Mouse (Mus musculus): ENCODE measurements around the gene Cnot10. TPM values are rescaled to one million over a fixed set of nuclear protein-coding genes. Genes with fewer than 3 reads are reported as not detected.

The Cnot10 gene
- polyA plus RNA-seq, 1 experiment from 2014 or later, result 63.4 TPM

- no peak overlapping the region for H3K27ac ChIP-seq
- 44% methylated on average over 1 of the region's 1 CpGs for WGBS
These were observed 32.0 kb upstream of the Cnot10 start for GRCm38 (mm10) chr9:114671946-114672345.

GRCm38 (mm10) chr9:114669011-114669410 lies 29.0 kb upstream of the Cnot10 start:
- no peak for ATAC-seq
- no peak overlapping the region for H3K27ac ChIP-seq
- WGBS, result 81% methylated on average over 5 of the region's 5 CpGs

More at GRCm38 (mm10) chr9:114671946-114672345, 32.0 kb upstream of the Cnot10 start:
- Histone ChIP-seq H3K4me3 (replicated peaks) (no peak overlapping the region), H3K4me2 (replicated peaks) (no peak overlapping the region), H3K27me3 (no peaks in the 10 kb centered on the region), H3K4me1 (replicated peaks) (peaks cover 16% of the 10 kb centered on the region), H3K9ac (replicated peaks) (no peak overlapping the region), H3K9me3 (no peaks in the 10 kb centered on the region), H3K36me3 (no peaks in the 10 kb centered on the region)
- no peak for ATAC-seq

GRCm38 (mm10) chr9:114668047-114668446 lies 28.1 kb upstream of the Cnot10 start:
- no peaks in the 10 kb centered on the region for H3K9me3 ChIP-seq
- H3K4me3 ChIP-seq (replicated peaks), result no peak overlapping the region
- peaks cover 9% of the 10 kb centered on the region for H3K4me1 ChIP-seq (replicated peaks)
- no peak overlapping the region for H3K4me2 ChIP-seq (replicated peaks)
- H3K27ac ChIP-seq, result no peak overlapping the region
- no peaks in the 10 kb centered on the region for H3K27me3 ChIP-seq
- no peak for ATAC-seq
- WGBS, result 85% methylated on average over 4 of the region's 4 CpGs
- H3K36me3 ChIP-seq, result no peaks in the 10 kb centered on the region
- H3K9ac ChIP-seq (replicated peaks), result no peak overlapping the region

More at GRCm38 (mm10) chr9:114669011-114669410, 29.0 kb upstream of the Cnot10 start:
- no peak overlapping the region for H3K9ac ChIP-seq (replicated peaks)
- no peaks in the 10 kb centered on the region for H3K27me3 ChIP-seq
- H3K4me2 ChIP-seq (replicated peaks), result no peak overlapping the region
- no peaks in the 10 kb centered on the region for H3K9me3 ChIP-seq
- no peak overlapping the region for H3K4me3 ChIP-seq (replicated peaks)
- H3K4me1 ChIP-seq (replicated peaks), result peaks cover 16% of the 10 kb centered on the region
- H3K36me3 ChIP-seq, result no peaks in the 10 kb centered on the region

DNA sequence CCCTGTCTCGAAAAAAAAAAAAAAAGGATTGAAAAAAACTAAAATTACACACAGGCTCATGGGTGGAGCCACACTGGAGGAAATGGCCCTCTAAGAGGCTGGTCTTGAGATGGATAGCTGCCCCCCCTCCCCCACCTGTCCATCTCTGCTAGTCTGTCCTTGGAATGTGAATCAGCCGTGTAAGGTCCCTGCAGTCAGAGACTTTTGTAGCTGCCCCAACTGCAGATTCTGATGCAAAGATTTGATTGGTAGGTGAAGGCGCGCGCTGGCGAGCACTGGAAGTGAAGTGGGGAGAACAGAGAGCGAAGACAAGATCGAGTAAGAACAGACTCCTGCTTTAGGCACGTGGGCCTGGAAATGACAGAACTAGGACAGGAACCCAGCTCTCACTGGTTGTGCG lies 26.9 kb upstream of the Cnot10 start:
- H3K4me3 ChIP-seq (replicated peaks), result no peak overlapping the region
- no peak for ATAC-seq
- no peaks in the 10 kb centered on the region for H3K36me3 ChIP-seq

GRCm38 (mm10) chr9:114663782-114664181 lies 23.8 kb upstream of the Cnot10 start:
- Histone ChIP-seq H3K9me3 (no peaks in the 10 kb centered on the region), H3K4me3 (replicated peaks) (no peak overlapping the region), H3K4me2 (replicated peaks) (no peak overlapping the region), H3K36me3 (no peaks in the 10 kb centered on the region), H3K27me3 (no peaks in the 10 kb centered on the region), H3K4me1 (replicated peaks) (peaks cover 25% of the 10 kb centered on the region), H3K27ac (no peak overlapping the region), H3K9ac (replicated peaks) (no peak overlapping the region)
- no peak for ATAC-seq
- 91% methylated on average over 11 of the region's 11 CpGs for WGBS

More for the DNA sequence above, 26.9 kb upstream of the Cnot10 start:
- Histone ChIP-seq H3K27ac (no peak overlapping the region), H3K9me3 (no peaks in the 10 kb centered on the region), H3K27me3 (no peaks in the 10 kb centered on the region), H3K4me1 (replicated peaks) (peaks cover 3% of the 10 kb centered on the region; the same call in 1 of the 2 replicates), H3K4me2 (replicated peaks) (no peak overlapping the region), H3K9ac (replicated peaks) (no peak overlapping the region)
- 86% methylated on average over 10 of the region's 10 CpGs for WGBS

GRCm38 (mm10) chr9:114661991-114662390 lies 22.0 kb upstream of the Cnot10 start:
- Histone ChIP-seq H3K9ac (replicated peaks) (no peak overlapping the region), H3K27me3 (no peaks in the 10 kb centered on the region), H3K4me3 (replicated peaks) (no peak overlapping the region), H3K27ac (no peak overlapping the region), H3K4me1 (replicated peaks) (peaks cover 25% of the 10 kb centered on the region), H3K9me3 (no peaks in the 10 kb centered on the region), H3K4me2 (replicated peaks) (no peak overlapping the region), H3K36me3 (no peaks in the 10 kb centered on the region)
- 37% methylated on average over 7 of the region's 7 CpGs for WGBS
- ATAC-seq, result no peak

- no peaks in the 10 kb centered on the region for H3K36me3 ChIP-seq
- H3K27ac ChIP-seq, result peak overlapping the region; percentile 74
- peaks cover 25% of the 10 kb centered on the region for H3K4me1 ChIP-seq (replicated peaks)
- WGBS, result 56% methylated on average over 6 of the region's 6 CpGs
- no peaks in the 10 kb centered on the region for H3K27me3 ChIP-seq
- peak overlapping the region; percentile 16; the same call in 1 of the 2 replicates for H3K4me2 ChIP-seq (replicated peaks)
- H3K9me3 ChIP-seq, result no peaks in the 10 kb centered on the region; the same call in 1 of the 2 replicates
- H3K4me3 ChIP-seq (replicated peaks), result no peak overlapping the region
- H3K9ac ChIP-seq (replicated peaks), result no peak overlapping the region
- ATAC-seq, result peak; percentile 66; the same call in 1 of the 2 replicates
These were observed 21.0 kb upstream of the Cnot10 start for GRCm38 (mm10) chr9:114660983-114661382.

- peak; percentile 56; the same call in 1 of the 2 replicates for ATAC-seq
- Histone ChIP-seq H3K27ac (peak overlapping the region; percentile 74), H3K4me3 (replicated peaks) (no peak overlapping the region), H3K4me1 (replicated peaks) (peaks cover 25% of the 10 kb centered on the region), H3K27me3 (no peaks in the 10 kb centered on the region), H3K9me3 (no peaks in the 10 kb centered on the region; the same call in 1 of the 2 replicates), H3K36me3 (no peaks in the 10 kb centered on the region), H3K4me2 (replicated peaks) (peak overlapping the region; percentile 16; the same call in 1 of the 2 replicates), H3K9ac (replicated peaks) (no peak overlapping the region)
- 46% methylated on average over 6 of the region's 6 CpGs for WGBS
These were observed 20.5 kb upstream of the Cnot10 start for GRCm38 (mm10) chr9:114660506-114660905.

DNA sequence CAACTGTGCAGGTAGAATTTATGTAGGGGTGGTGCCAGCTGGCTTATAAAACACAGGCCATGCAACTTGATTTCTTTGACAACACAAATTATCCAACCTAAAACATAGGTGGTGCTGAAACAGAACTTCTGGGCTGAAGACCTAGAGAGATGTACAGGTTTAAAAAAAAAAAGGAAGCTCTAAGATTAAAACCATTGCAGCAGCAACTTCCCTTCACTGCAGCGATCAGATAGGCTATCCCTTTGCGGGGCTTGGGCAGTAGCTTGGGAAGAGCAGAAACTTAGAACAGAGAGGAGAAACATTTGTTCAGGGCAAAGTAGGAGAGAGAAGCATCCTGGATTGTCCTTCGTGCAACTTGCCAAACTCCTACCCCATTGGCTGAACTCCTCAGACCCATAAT lies 16.7 kb upstream of the Cnot10 start:
- WGBS, result 91% methylated on average over 3 of the region's 3 CpGs
- Histone ChIP-seq H3K36me3 (no peaks in the 10 kb centered on the region), H3K4me3 (replicated peaks) (no peak overlapping the region), H3K4me1 (replicated peaks) (peaks cover 20% of the 10 kb centered on the region), H3K9me3 (no peaks in the 10 kb centered on the region; the same call in 1 of the 2 replicates), H3K9ac (replicated peaks) (no peak overlapping the region), H3K27me3 (no peaks in the 10 kb centered on the region), H3K4me2 (replicated peaks) (no peak overlapping the region), H3K27ac (no peak overlapping the region)
- no peak for ATAC-seq

GRCm38 (mm10) chr9:114655356-114655755 lies 15.4 kb upstream of the Cnot10 start:
- 89% methylated on average over 4 of the region's 4 CpGs for WGBS
- Histone ChIP-seq H3K27me3 (no peaks in the 10 kb centered on the region), H3K27ac (no peak overlapping the region), H3K4me3 (replicated peaks) (no peak overlapping the region), H3K4me1 (replicated peaks) (peaks cover 9% of the 10 kb centered on the region; the same call in 1 of the 2 replicates), H3K9ac (replicated peaks) (no peak overlapping the region), H3K9me3 (no peaks in the 10 kb centered on the region; the same call in 1 of the 2 replicates), H3K4me2 (replicated peaks) (no peak overlapping the region), H3K36me3 (no peaks in the 10 kb centered on the region)
- ATAC-seq, result no peak

GRCm38 (mm10) chr9:114650938-114651634 lies 11.1 kb upstream of the Cnot10 start:
- 61% methylated on average over 21 of the region's 21 CpGs for WGBS
- Histone ChIP-seq H3K27ac (no peak overlapping the region), H3K4me3 (replicated peaks) (no peak overlapping the region), H3K9ac (replicated peaks) (no peak overlapping the region), H3K4me1 (replicated peaks) (no peaks in the 10 kb centered on the region), H3K4me2 (replicated peaks) (no peak overlapping the region), H3K9me3 (no peaks in the 10 kb centered on the region), H3K36me3 (no peaks in the 10 kb centered on the region), H3K27me3 (0 out of 2 replicates have a peak, but pooled peaks cover 4% of the 10 kb centered on the region)
- no peak for ATAC-seq

DNA sequence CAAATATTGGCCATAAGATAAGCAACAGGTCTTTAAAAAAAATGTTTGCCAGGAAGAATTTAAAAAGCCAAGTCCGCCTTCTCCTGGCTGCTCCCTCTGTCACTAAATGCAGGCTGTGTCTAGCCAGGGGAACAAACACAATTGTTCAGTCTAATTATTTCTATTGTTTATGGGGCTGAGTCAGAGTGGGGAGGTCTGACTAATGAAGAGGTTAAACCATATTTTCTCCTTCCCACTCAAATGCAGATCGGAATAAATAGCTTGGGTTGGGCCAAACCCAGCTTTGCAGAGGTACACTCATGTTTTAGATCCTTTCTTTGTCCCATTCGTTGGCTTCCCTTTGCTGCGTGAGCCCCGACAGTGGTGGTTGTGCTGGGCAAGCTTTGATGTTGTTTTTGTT lies 9.4 kb upstream of the Cnot10 start:
- Histone ChIP-seq H3K9me3 (no peaks in the 10 kb centered on the region), H3K9ac (replicated peaks) (no peak overlapping the region), H3K4me2 (replicated peaks) (no peak overlapping the region), H3K36me3 (no peaks in the 10 kb centered on the region), H3K27ac (no peak overlapping the region), H3K4me3 (replicated peaks) (no peak overlapping the region), H3K4me1 (replicated peaks) (no peaks in the 10 kb centered on the region), H3K27me3 (peaks cover 11% of the 10 kb centered on the region)
- no peak for ATAC-seq
- WGBS, result 83% methylated on average over 5 of the region's 5 CpGs

All from midbrain, embryonic 13.5 days (tissue).